Mouse (Mus musculus): ENCODE measurements around the gene Nnmt. TPM values are rescaled to one million over a fixed set of nuclear protein-coding genes. Genes with fewer than 3 reads are reported as not detected.

Nnmt gene
- polyA plus RNA-seq, 1 experiment from 2014 or later = 0.52 TPM

GRCm38 (mm10) chr9:48604226-48604625 lies 727 bp downstream of the Nnmt start:
- no peak for ATAC-seq (ENCODE audit: insufficient number of reproducible peaks, low FRiP score, low TSS enrichment, low read depth)
- DNase-seq (ENCODE audit: low spot score) = peak; percentile 3
- 86% methylated on average over 1 of the region's 1 CpGs for WGBS
- Histone ChIP-seq H3K9ac (ENCODE audit: low read length) (no peak overlapping the region), H3K9me3 (ENCODE audit: control insufficient read depth, low read length) (no peaks in the 10 kb centered on the region), H3K27ac (replicated peaks; ENCODE audit: low read depth, low read length) (no peak overlapping the region), H3K4me3 (ENCODE audit: low read depth, low read length) (no peak overlapping the region), H3K4me1 (ENCODE audit: control insufficient read depth, insufficient read depth, low read length) (no peaks in the 10 kb centered on the region), H3K27me3 (ENCODE audit: control insufficient read depth, insufficient read depth, low read length) (no peaks in the 10 kb centered on the region), H3K4me2 (ENCODE audit: low read depth, severe bottlenecking) (no peak overlapping the region), H3K36me3 (ENCODE audit: control insufficient read depth, insufficient read depth, low read length) (no peaks in the 10 kb centered on the region)

GRCm38 (mm10) chr9:48600881-48601280 lies 4.1 kb downstream of the Nnmt start:
- no peaks in the 10 kb centered on the region for H3K27me3 ChIP-seq (ENCODE audit: control insufficient read depth, insufficient read depth, low read length)
- no peak overlapping the region for H3K4me2 ChIP-seq (ENCODE audit: low read depth, severe bottlenecking)
- 80% methylated on average over 9 of the region's 9 CpGs for WGBS
- no peak for DNase-seq (ENCODE audit: low spot score)
- H3K4me1 ChIP-seq (ENCODE audit: control insufficient read depth, insufficient read depth, low read length) = no peaks in the 10 kb centered on the region
- H3K9ac ChIP-seq (ENCODE audit: low read length) = no peak overlapping the region
- H3K36me3 ChIP-seq (ENCODE audit: control insufficient read depth, insufficient read depth, low read length) = no peaks in the 10 kb centered on the region
- H3K4me3 ChIP-seq (ENCODE audit: low read depth, low read length) = no peak overlapping the region
- H3K9me3 ChIP-seq (ENCODE audit: control insufficient read depth, low read length) = no peaks in the 10 kb centered on the region
- no peak for ATAC-seq (ENCODE audit: insufficient number of reproducible peaks, low FRiP score, low TSS enrichment, low read depth)
- no peak overlapping the region for H3K27ac ChIP-seq (replicated peaks; ENCODE audit: low read depth, low read length)

GRCm38 (mm10) chr9:48600066-48600465 lies 4.9 kb downstream of the Nnmt start:
- no peak for DNase-seq (ENCODE audit: low spot score)
- no peak for ATAC-seq (ENCODE audit: insufficient number of reproducible peaks, low FRiP score, low TSS enrichment, low read depth)
- H3K36me3 ChIP-seq (ENCODE audit: control insufficient read depth, insufficient read depth, low read length) = no peaks in the 10 kb centered on the region
- no peak overlapping the region for H3K4me2 ChIP-seq (ENCODE audit: low read depth, severe bottlenecking)
- H3K27ac ChIP-seq (replicated peaks; ENCODE audit: low read depth, low read length) = no peak overlapping the region
- H3K4me1 ChIP-seq (ENCODE audit: control insufficient read depth, insufficient read depth, low read length) = no peaks in the 10 kb centered on the region
- no peaks in the 10 kb centered on the region for H3K27me3 ChIP-seq (ENCODE audit: control insufficient read depth, insufficient read depth, low read length)
- H3K4me3 ChIP-seq (ENCODE audit: low read depth, low read length) = no peak overlapping the region
- H3K9me3 ChIP-seq (ENCODE audit: control insufficient read depth, low read length) = no peaks in the 10 kb centered on the region
- H3K9ac ChIP-seq (ENCODE audit: low read length) = no peak overlapping the region
- WGBS = 64% methylated on average over 2 of the region's 2 CpGs

- Histone ChIP-seq H3K4me3 (ENCODE audit: low read depth, low read length) (no peak overlapping the region), H3K27me3 (ENCODE audit: control insufficient read depth, insufficient read depth, low read length) (no peaks in the 10 kb centered on the region), H3K9ac (ENCODE audit: low read length) (no peak overlapping the region), H3K27ac (replicated peaks; ENCODE audit: low read depth, low read length) (no peak overlapping the region), H3K36me3 (ENCODE audit: control insufficient read depth, insufficient read depth, low read length) (no peaks in the 10 kb centered on the region), H3K4me2 (ENCODE audit: low read depth, severe bottlenecking) (no peak overlapping the region), H3K9me3 (ENCODE audit: control insufficient read depth, low read length) (no peaks in the 10 kb centered on the region), H3K4me1 (ENCODE audit: control insufficient read depth, insufficient read depth, low read length) (no peaks in the 10 kb centered on the region)
- DNase-seq (ENCODE audit: low spot score) = no peak
- no peak for ATAC-seq (ENCODE audit: insufficient number of reproducible peaks, low FRiP score, low TSS enrichment, low read depth)
- WGBS = 82% methylated on average over 5 of the region's 5 CpGs
These were observed 7.5 kb downstream of the Nnmt start for GRCm38 (mm10) chr9:48597494-48597893.

- Histone ChIP-seq H3K36me3 (ENCODE audit: control insufficient read depth, insufficient read depth, low read length) (no peaks in the 10 kb centered on the region), H3K4me3 (ENCODE audit: low read depth, low read length) (no peak overlapping the region), H3K27ac (replicated peaks; ENCODE audit: low read depth, low read length) (no peak overlapping the region), H3K4me1 (ENCODE audit: control insufficient read depth, insufficient read depth, low read length) (no peaks in the 10 kb centered on the region), H3K9me3 (ENCODE audit: control insufficient read depth, low read length) (no peaks in the 10 kb centered on the region), H3K4me2 (ENCODE audit: low read depth, severe bottlenecking) (no peak overlapping the region), H3K27me3 (ENCODE audit: control insufficient read depth, insufficient read depth, low read length) (no peaks in the 10 kb centered on the region), H3K9ac (ENCODE audit: low read length) (no peak overlapping the region)
- no peak for ATAC-seq (ENCODE audit: insufficient number of reproducible peaks, low FRiP score, low TSS enrichment, low read depth)
- WGBS = 60% methylated on average over 11 of the region's 11 CpGs
- DNase-seq (ENCODE audit: low spot score) = no peak
These were observed 8.0 kb downstream of the Nnmt start for GRCm38 (mm10) chr9:48596924-48597323.

GRCm38 (mm10) chr9:48593915-48594314 lies 11.0 kb downstream of the Nnmt start:
- WGBS = 66% methylated on average over 8 of the region's 8 CpGs

GRCm38 (mm10) chr9:48590606-48591005 lies 14.3 kb downstream of the Nnmt start:
- Histone ChIP-seq H3K9ac (ENCODE audit: low read length) (no peak overlapping the region), H3K27ac (replicated peaks; ENCODE audit: low read depth, low read length) (no peak overlapping the region), H3K36me3 (ENCODE audit: control insufficient read depth, insufficient read depth, low read length) (no peaks in the 10 kb centered on the region), H3K4me3 (ENCODE audit: low read depth, low read length) (no peak overlapping the region), H3K4me2 (ENCODE audit: low read depth, severe bottlenecking) (no peak overlapping the region), H3K4me1 (ENCODE audit: control insufficient read depth, insufficient read depth, low read length) (peaks cover 3% of the 10 kb centered on the region; the same call in 1 of the 2 replicates), H3K9me3 (ENCODE audit: control insufficient read depth, low read length) (no peaks in the 10 kb centered on the region), H3K27me3 (ENCODE audit: control insufficient read depth, insufficient read depth, low read length) (no peaks in the 10 kb centered on the region)
- no peak for ATAC-seq (ENCODE audit: insufficient number of reproducible peaks, low FRiP score, low TSS enrichment, low read depth)
- 79% methylated on average over 4 of the region's 4 CpGs for WGBS
- no peak for DNase-seq (ENCODE audit: low spot score)

More at GRCm38 (mm10) chr9:48593915-48594314, 11.0 kb downstream of the Nnmt start:
- Histone ChIP-seq H3K4me3 (ENCODE audit: low read depth, low read length) (no peak overlapping the region), H3K36me3 (ENCODE audit: control insufficient read depth, insufficient read depth, low read length) (no peaks in the 10 kb centered on the region), H3K9ac (ENCODE audit: low read length) (no peak overlapping the region), H3K27me3 (ENCODE audit: control insufficient read depth, insufficient read depth, low read length) (no peaks in the 10 kb centered on the region), H3K9me3 (ENCODE audit: control insufficient read depth, low read length) (no peaks in the 10 kb centered on the region), H3K4me1 (ENCODE audit: control insufficient read depth, insufficient read depth, low read length) (no peaks in the 10 kb centered on the region), H3K4me2 (ENCODE audit: low read depth, severe bottlenecking) (no peak overlapping the region), H3K27ac (replicated peaks; ENCODE audit: low read depth, low read length) (no peak overlapping the region)
- ATAC-seq (ENCODE audit: insufficient number of reproducible peaks, low FRiP score, low TSS enrichment, low read depth) = no peak
- DNase-seq (ENCODE audit: low spot score) = no peak

- H3K27ac ChIP-seq (replicated peaks; ENCODE audit: low read depth, low read length) = no peak overlapping the region
- no peaks in the 10 kb centered on the region for H3K9me3 ChIP-seq (ENCODE audit: control insufficient read depth, low read length)
- H3K27me3 ChIP-seq (ENCODE audit: control insufficient read depth, insufficient read depth, low read length) = no peaks in the 10 kb centered on the region
- H3K9ac ChIP-seq (ENCODE audit: low read length) = no peak overlapping the region
- ATAC-seq (ENCODE audit: insufficient number of reproducible peaks, low FRiP score, low TSS enrichment, low read depth) (no peak), DNase-seq (ENCODE audit: low spot score) (peak; percentile 81)
- peaks cover 3% of the 10 kb centered on the region; the same call in 1 of the 2 replicates for H3K4me1 ChIP-seq (ENCODE audit: control insufficient read depth, insufficient read depth, low read length)
- WGBS = 7% methylated on average over 4 of the region's 4 CpGs
- H3K36me3 ChIP-seq (ENCODE audit: control insufficient read depth, insufficient read depth, low read length) = no peaks in the 10 kb centered on the region
- H3K4me2 ChIP-seq (ENCODE audit: low read depth, severe bottlenecking) = no peak overlapping the region
- no peak overlapping the region for H3K4me3 ChIP-seq (ENCODE audit: low read depth, low read length)
These were observed 18.6 kb downstream of the Nnmt start for GRCm38 (mm10) chr9:48586332-48586731.

- 88% methylated on average over 1 of the region's 1 CpGs for WGBS
- Histone ChIP-seq H3K4me1 (ENCODE audit: control insufficient read depth, insufficient read depth, low read length) (no peaks in the 10 kb centered on the region), H3K27ac (replicated peaks; ENCODE audit: low read depth, low read length) (no peak overlapping the region), H3K4me3 (ENCODE audit: low read depth, low read length) (no peak overlapping the region), H3K27me3 (ENCODE audit: control insufficient read depth, insufficient read depth, low read length) (no peaks in the 10 kb centered on the region), H3K4me2 (ENCODE audit: low read depth, severe bottlenecking) (no peak overlapping the region), H3K9ac (ENCODE audit: low read length) (no peak overlapping the region), H3K36me3 (ENCODE audit: control insufficient read depth, insufficient read depth, low read length) (no peaks in the 10 kb centered on the region), H3K9me3 (ENCODE audit: control insufficient read depth, low read length) (no peaks in the 10 kb centered on the region)
- DNase-seq (ENCODE audit: low spot score) (no peak), ATAC-seq (ENCODE audit: insufficient number of reproducible peaks, low FRiP score, low TSS enrichment, low read depth) (no peak)
These were observed 24.1 kb downstream of the Nnmt start for GRCm38 (mm10) chr9:48580808-48581207.

All from limb, embryonic 11.5 days (tissue).